Mouse (Mus musculus) embryo, embryonic 11.5 days (tissue): ENCODE measurements around the gene Tenm2.

Experiments used
- DNase-seq: peaks from one replicate; pipeline ENCODE4 v3.0.0-alpha.2; 2012; ENCODE audit warnings: low read depth, low spot score

Tenm2 gene

GRCm38 (mm10) chr11:36353252-36353651, 882.5 kb downstream of the Tenm2 start:
- DNase-seq, result no peak

GRCm38 (mm10) chr11:36351752-36352151, 884.0 kb downstream of the Tenm2 start:
- DNase-seq, result no peak

GRCm38 (mm10) chr11:36351341-36351740, 884.4 kb downstream of the Tenm2 start:
- DNase-seq, result no peak

- DNase-seq, result no peak
These were observed 885.5 kb downstream of the Tenm2 start for GRCm38 (mm10) chr11:36350264-36350663.

GRCm38 (mm10) chr11:36349856-36350255, 885.9 kb downstream of the Tenm2 start:
- no peak for DNase-seq

- DNase-seq, result no peak
These were observed 894.0 kb downstream of the Tenm2 start for GRCm38 (mm10) chr11:36341799-36342198.

GRCm38 (mm10) chr11:36338424-36338823, 897.3 kb downstream of the Tenm2 start:
- no peak for DNase-seq

- no peak for DNase-seq
These were observed 898.7 kb downstream of the Tenm2 start for GRCm38 (mm10) chr11:36337063-36337462.

- DNase-seq, result no peak
These were observed 900.6 kb downstream of the Tenm2 start for GRCm38 (mm10) chr11:36335147-36335546.

- peak; percentile 11 for DNase-seq
These were observed 901.5 kb downstream of the Tenm2 start for GRCm38 (mm10) chr11:36334100-36334735.

GRCm38 (mm10) chr11:36332222-36332621, 903.5 kb downstream of the Tenm2 start:
- no peak for DNase-seq

GRCm38 (mm10) chr11:36331408-36332178, 904.2 kb downstream of the Tenm2 start:
- DNase-seq, result no peak

- DNase-seq, result no peak
These were observed 908.5 kb downstream of the Tenm2 start for GRCm38 (mm10) chr11:36327243-36327642.

- DNase-seq, result no peak
These were observed 926.4 kb downstream of the Tenm2 start for GRCm38 (mm10) chr11:36309317-36309716.

GRCm38 (mm10) chr11:36307276-36307675, 928.5 kb downstream of the Tenm2 start:
- DNase-seq, result no peak

GRCm38 (mm10) chr11:36305348-36305950, 930.3 kb downstream of the Tenm2 start:
- DNase-seq, result no peak

GRCm38 (mm10) chr11:36302913-36303371, 932.8 kb downstream of the Tenm2 start:
- no peak for DNase-seq

GRCm38 (mm10) chr11:36302096-36302495, 933.7 kb downstream of the Tenm2 start:
- no peak for DNase-seq

- DNase-seq, result no peak
These were observed 939.2 kb downstream of the Tenm2 start for GRCm38 (mm10) chr11:36296568-36296967.

GRCm38 (mm10) chr11:36292206-36292605, 943.6 kb downstream of the Tenm2 start:
- DNase-seq, result no peak

GRCm38 (mm10) chr11:36286246-36286645, 949.5 kb downstream of the Tenm2 start:
- DNase-seq, result no peak

GRCm38 (mm10) chr11:36280533-36280932, 955.2 kb downstream of the Tenm2 start:
- no peak for DNase-seq

GRCm38 (mm10) chr11:36277903-36278215, 957.9 kb downstream of the Tenm2 start:
- DNase-seq, result no peak
